ENCODE assay signal across 30 mouse cellular contexts in the genomic region with DNA sequence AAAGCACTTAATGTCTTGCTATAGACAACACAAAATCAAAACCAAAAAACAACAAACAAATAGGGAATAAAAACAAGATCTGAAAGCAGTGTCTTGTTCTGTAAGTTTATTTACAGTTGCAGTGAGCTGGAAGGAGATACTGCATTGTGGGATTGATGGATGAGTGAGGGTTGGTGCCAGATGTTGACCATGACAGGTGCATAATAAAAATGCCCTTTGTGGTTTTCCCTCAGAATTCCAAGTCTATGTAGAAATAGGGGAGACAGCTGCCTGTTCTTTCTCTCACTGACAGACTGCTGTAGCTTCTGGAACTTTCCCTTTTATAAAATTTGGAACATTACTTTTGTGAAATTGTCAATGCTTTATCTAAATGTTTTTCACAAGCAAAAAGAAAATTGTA.
"Had no signal": no experiment of that assay in that cellular context is flagged by ENCODE, and none has a peak within 500 bp of the region (broad histone marks: within the 10 kb centered on the region; RNA-seq: fewer than 3 reads in every experiment).

No protein-coding gene starts in this region.

- H3K4me3 ChIP-seq: limb, embryonic 10.5 days; limb, embryonic 12.5 days; limb, embryonic 13.5 days; limb, embryonic 15.5 days; liver, embryonic 12.5 days; liver, embryonic 13.5 days; liver, embryonic 15.5 days; lung, embryonic 15.5 days; megakaryocyte, embryonic 14.5 days; midbrain, embryonic 10.5 days; midbrain, embryonic 12.5 days; midbrain, embryonic 13.5 days; midbrain, embryonic 15.5 days; neural tube, embryonic 12.5 days had no signal

- DNase-seq: left cerebral cortex, postnatal 4 days; liver; liver, embryonic 13.5 days; liver, postnatal 0 days; lung, adult 18-20 months; lung, adult 2 months; lung, embryonic 14.5 days; lung, postnatal 10 days; lung, postnatal 14 days; lung, postnatal 36 days; lung, postnatal 4 days; midbrain, embryonic 14.5 days had no signal

- H3K36me3 ChIP-seq: limb, embryonic 10.5 days; limb, embryonic 12.5 days; limb, embryonic 13.5 days; limb, embryonic 15.5 days; liver, embryonic 12.5 days; liver, embryonic 13.5 days; liver, embryonic 15.5 days; lung, embryonic 15.5 days; midbrain, embryonic 10.5 days; midbrain, embryonic 12.5 days; midbrain, embryonic 13.5 days; midbrain, embryonic 15.5 days; neural tube, embryonic 12.5 days had no signal

- H3K4me2 ChIP-seq: limb, embryonic 12.5 days; limb, embryonic 13.5 days; limb, embryonic 15.5 days; liver, embryonic 11.5 days; liver, embryonic 12.5 days; liver, embryonic 13.5 days; liver, embryonic 15.5 days; lung, embryonic 14.5 days; lung, embryonic 15.5 days; midbrain, embryonic 12.5 days; midbrain, embryonic 13.5 days; midbrain, embryonic 15.5 days; neural tube, embryonic 12.5 days had no signal

- H3K9me3 ChIP-seq: limb, embryonic 10.5 days; limb, embryonic 12.5 days; limb, embryonic 13.5 days; limb, embryonic 15.5 days; liver, embryonic 12.5 days; liver, embryonic 13.5 days; liver, embryonic 15.5 days; lung, embryonic 15.5 days; megakaryocyte, embryonic 14.5 days; midbrain, embryonic 10.5 days; midbrain, embryonic 12.5 days; midbrain, embryonic 13.5 days; midbrain, embryonic 15.5 days; neural tube, embryonic 12.5 days had no signal

- ATAC-seq: liver, embryonic 12.5 days; liver, postnatal 0 days; lung, postnatal 0 days; midbrain, embryonic 13.5 days; midbrain, embryonic 15.5 days; midbrain, embryonic 16.5 days had no signal

- H3K9ac ChIP-seq: limb, embryonic 12.5 days; limb, embryonic 13.5 days; limb, embryonic 15.5 days; liver, embryonic 12.5 days; liver, embryonic 13.5 days; liver, embryonic 14.5 days; liver, embryonic 15.5 days; liver, postnatal 0 days; lung, embryonic 14.5 days; lung, embryonic 15.5 days; midbrain, embryonic 12.5 days; midbrain, embryonic 13.5 days; midbrain, embryonic 15.5 days; neural tube, embryonic 12.5 days had no signal

- H3K4me1 ChIP-seq: limb, embryonic 10.5 days; limb, embryonic 12.5 days; limb, embryonic 13.5 days; limb, embryonic 15.5 days; liver, embryonic 12.5 days; liver, embryonic 13.5 days; liver, embryonic 15.5 days; lung, embryonic 15.5 days; neural tube, embryonic 12.5 days had no signal

- H3K27ac ChIP-seq: limb, embryonic 10.5 days; limb, embryonic 12.5 days; limb, embryonic 13.5 days; limb, embryonic 15.5 days; liver, embryonic 12.5 days; liver, embryonic 13.5 days; liver, embryonic 14.5 days; liver, embryonic 15.5 days; lung, embryonic 15.5 days; macrophage; midbrain, embryonic 10.5 days; midbrain, embryonic 12.5 days; midbrain, embryonic 13.5 days; midbrain, embryonic 15.5 days; neural tube, embryonic 12.5 days had no signal

- H3K27me3 ChIP-seq: limb, embryonic 12.5 days; limb, embryonic 13.5 days; limb, embryonic 15.5 days; liver, embryonic 12.5 days; liver, embryonic 13.5 days; liver, embryonic 15.5 days; lung, embryonic 15.5 days; megakaryocyte, embryonic 14.5 days; midbrain, embryonic 12.5 days; midbrain, embryonic 13.5 days; midbrain, embryonic 15.5 days; neural tube, embryonic 12.5 days had no signal
